Mouse (Mus musculus) left cerebral cortex, adult 6 months (tissue): ENCODE measurements around the gene Hexim1. TPM values are rescaled to one million over a fixed set of nuclear protein-coding genes. Genes with fewer than 3 reads are reported as not detected.

Experiments used
- long read RNA-seq, 2 experiments: library from polyadenylated mRNA; unstranded; transcript quantifications; one replicate each; pipeline ENCODE4 v2.0.0; 2019 to 2020
- polyA plus RNA-seq: library from polyadenylated mRNA; unstranded; fragments of <200 nt; fragmentation: Nextera tagmentation; gene quantifications from 2 replicates; pipeline ENCODE4 v1.2.3, GENCODE M21; 2021

Gene Hexim1
- 5.2 and 6.1 TPM in 2 replicates for polyA plus RNA-seq
- long read RNA-seq, experiment 1, transcript Hexim1-201 (1 exons, 3,495 nt): major isoform, 41 of 41 reads
- long read RNA-seq, experiment 1, partial matches to known transcripts: 0 of 41 reads
- long read RNA-seq, experiment 1, other reads (novel, unspliced or antisense): 0 of 41 reads
- long read RNA-seq, experiment 2, transcript Hexim1-201 (1 exons, 3,495 nt): major isoform, 19 of 19 reads
- long read RNA-seq, experiment 2, partial matches to known transcripts: 0 of 19 reads
- long read RNA-seq, experiment 2, other reads (novel, unspliced or antisense): 0 of 19 reads

GRCm38 (mm10) chr11:103116008-103116818 lies at the start of gene Hexim1:
Hexim1 (plus strand) TSS chr11:103116231.

GRCm38 (mm10) chr11:103101481-103101865 lies 14.6 kb upstream of the Hexim1 start, which contains the start of the genes Plcd3 and Acbd4:
Plcd3 (minus strand) TSS chr11:103101658.
Acbd4 (plus strand) TSS chr11:103101682.

GRCm38 (mm10) chr11:103131701-103132575 lies 15.9 kb downstream of the Hexim1 start, which contains the start of gene Hexim2:
Hexim2 (plus strand) TSS chr11:103132429.

Other genes starting within 250 kb of the Hexim1 start
- 57.3 and 64.5 TPM in 2 replicates for gene Eftud2, start 235.2 kb upstream of the Hexim1 start, polyA plus RNA-seq
- 3.9 and 5.6 TPM in 2 replicates for gene Ccdc103, start 235.0 kb upstream of the Hexim1 start, polyA plus RNA-seq
- gene Fam187a, start 231.1 kb upstream of the Hexim1 start, polyA plus RNA-seq: not detected in 2 replicates
- gene Gfap, start 215.3 kb upstream of the Hexim1 start, polyA plus RNA-seq: 54.0 and 58.4 TPM in 2 replicates
- 0.06 TPM in 1 of 2 replicates, not detected in the other for gene Kif18b, start 191.1 kb upstream of the Hexim1 start, polyA plus RNA-seq
- 1.5 and 13.5 TPM in 2 replicates for gene C1ql1, start 169.5 kb upstream of the Hexim1 start, polyA plus RNA-seq
- 250 and 262 TPM in 2 replicates for gene Nmt1, start 88.0 kb upstream of the Hexim1 start, polyA plus RNA-seq
- 16.0 and 42.8 TPM in 2 replicates for gene Dcakd, start 87.9 kb upstream of the Hexim1 start, polyA plus RNA-seq
- gene Plcd3, start 14.6 kb upstream of the Hexim1 start, polyA plus RNA-seq: 3.2 and 7.0 TPM in 2 replicates
- 47.7 and 48.6 TPM in 2 replicates for gene Acbd4, start 14.5 kb upstream of the Hexim1 start, polyA plus RNA-seq
- gene Hexim2, start 16.2 kb downstream of the Hexim1 start, polyA plus RNA-seq: 5.2 and 7.2 TPM in 2 replicates
- gene Fmnl1, start 54.9 kb downstream of the Hexim1 start, polyA plus RNA-seq: 13.8 and 37.2 TPM in 2 replicates
- gene 1700023F06Rik, start 92.3 kb downstream of the Hexim1 start, polyA plus RNA-seq: 2.6 and 2.7 TPM in 2 replicates
- 0.33 and 0.49 TPM in 2 replicates for gene Spata32, start 102.2 kb downstream of the Hexim1 start, polyA plus RNA-seq
- 0.64 and 0.83 TPM in 2 replicates for gene Map3k14, start 151.2 kb downstream of the Hexim1 start, polyA plus RNA-seq
- 4.9 and 8.6 TPM in 2 replicates for gene Arhgap27, start 247.5 kb downstream of the Hexim1 start, polyA plus RNA-seq